Mouse (Mus musculus) midbrain, postnatal 0 days (tissue): Measurements from ENCODE around the gene Fam198a. TPM values are rescaled to one million over a fixed set of nuclear protein-coding genes. Genes with fewer than 3 reads are reported as not detected.

Source experiments
- ATAC-seq: fragments of 200-750 bp; cut with Nextera tagmentation; 2 replicates; pipeline ENCODE4 v1.8.0; 2017; ENCODE audit warnings: moderate number of reproducible peaks, mild to moderate bottlenecking, moderate TSS enrichment, moderate library complexity; ENCODE audit not compliant: low FRiP score
- DNase-seq: peaks from one replicate; pipeline ENCODE4 v3.0.0-alpha.2; 2015; ENCODE audit warnings: low spot score
- H3K27ac ChIP-seq: fragments of 300-500 bp; sonication (generic); 2 replicates; pipeline ENCODE4 v1.5.1; 2014; ENCODE audit warnings: low read depth, mild to moderate bottlenecking, low read length, mixed read lengths
- H3K27me3 ChIP-seq: fragments of 300-500 bp; sonication (generic); 2 replicates; pipeline ENCODE4 v1.6.1; 2014; ENCODE audit warnings: low read length, control low read depth, mixed read lengths; ENCODE audit not compliant: insufficient read depth
- H3K36me3 ChIP-seq: fragments of 300-500 bp; sonication (generic); 2 replicates; pipeline ENCODE4 v1.6.1; 2014; ENCODE audit warnings: low read length, control low read depth, mixed read lengths; ENCODE audit not compliant: insufficient read depth
- H3K4me1 ChIP-seq: fragments of 300-500 bp; sonication (generic); 2 replicates; pipeline ENCODE4 v1.6.1; 2014; ENCODE audit warnings: mild to moderate bottlenecking, control low read depth, antibody characterized with exemption, low read length, mixed read lengths; ENCODE audit not compliant: insufficient read depth
- H3K4me2 ChIP-seq: fragments of 300-500 bp; sonication (generic); 2 replicates; pipeline ENCODE4 v1.6.1; 2014; ENCODE audit warnings: low read depth, mild to moderate bottlenecking, low read length, mixed read lengths; ENCODE audit not compliant: poor library complexity, severe bottlenecking
- H3K4me3 ChIP-seq: fragments of 300-500 bp; sonication (generic); 2 replicates; pipeline ENCODE4 v1.5.1; 2014; ENCODE audit warnings: low read depth, mild to moderate bottlenecking, low read length, moderate library complexity
- H3K9ac ChIP-seq: fragments of 300-500 bp; sonication (generic); replicated peaks from 2 replicates; pipeline ENCODE4 v1.6.1; 2014; ENCODE audit warnings: mild to moderate bottlenecking, low read length, moderate library complexity, mixed read lengths; ENCODE audit not compliant: poor library complexity, severe bottlenecking
- H3K9me3 ChIP-seq: fragments of 300-500 bp; sonication (generic); 2 replicates; pipeline ENCODE4 v1.6.1; 2016; ENCODE audit warnings: low read length, control low read depth
- CTCF ChIP-seq: IDR thresholded peaks from 2 replicates; pipeline ENCODE4 v1.5.1; 2016; ENCODE audit warnings: antibody characterized with exemption, mild to moderate bottlenecking
- WGBS: fragments of 180-500 bp; shearing (Covaris S2); extraction: QIAGEN DNeasy Blood & Tissue Kit; methylation state at CpG from one replicate; pipeline ENCODE4 v1.1.7; 2014; 5-methylcytosine and 5-hydroxymethylcytosine counted together
- polyA plus RNA-seq: library from polyadenylated mRNA; unstranded; fragments of >200 nt; fragmentation: Nextera tagmentation; extraction: Ambion mirVana; gene quantifications from 2 replicates; pipeline ENCODE4 v1.2.1, GENCODE M21; 2015
- total RNA-seq: library from RNA; depleted of rRNA; stranded (reverse); fragments of >200 nt; gene quantifications from 2 replicates; pipeline ENCODE4 v1.2.3, GENCODE M21; 2014

Gene Fam198a
- total and polyA plus RNA-seq, 2 experiments from 2014 or later = 2.1 to 4.8 TPM

- no peak overlapping the region for H3K9ac ChIP-seq
- ATAC-seq (no peak), DNase-seq (no peak)
- H3K4me3 ChIP-seq = no peak overlapping the region
- H3K27me3 ChIP-seq = no peaks in the 10 kb centered on the region
- H3K4me1 ChIP-seq = no peaks in the 10 kb centered on the region
- H3K36me3 ChIP-seq = no peaks in the 10 kb centered on the region
- no peak overlapping the region for H3K27ac ChIP-seq
- no peak overlapping the region for H3K4me2 ChIP-seq
- no peaks in the 10 kb centered on the region for H3K9me3 ChIP-seq
- no peak for TF ChIP-seq CTCF
- WGBS = 82% methylated on average over 4 of the region's 4 CpGs
Observed at GRCm38 (mm10) chr9:121905556-121906185, 45.1 kb upstream of the Fam198a start.

- Histone ChIP-seq H3K4me3 (no peak overlapping the region), H3K27me3 (no peaks in the 10 kb centered on the region), H3K27ac (no peak overlapping the region), H3K36me3 (no peaks in the 10 kb centered on the region), H3K4me2 (no peak overlapping the region), H3K9ac (no peak overlapping the region), H3K9me3 (no peaks in the 10 kb centered on the region), H3K4me1 (no peaks in the 10 kb centered on the region)
- DNase-seq (no peak), ATAC-seq (no peak)
- TF ChIP-seq CTCF = no peak
- 80% methylated on average over 5 of the region's 5 CpGs for WGBS
Observed at GRCm38 (mm10) chr9:121906456-121906855, 44.3 kb upstream of the Fam198a start.

GRCm38 (mm10) chr9:121907356-121908070 lies 43.3 kb upstream of the Fam198a start:
- no peak overlapping the region for H3K9ac ChIP-seq
- WGBS = 76% methylated on average over 10 of the region's 10 CpGs
- no peak for ATAC-seq
- no peak overlapping the region for H3K27ac ChIP-seq
- H3K4me3 ChIP-seq = no peak overlapping the region
- H3K4me2 ChIP-seq = no peak overlapping the region
- no peaks in the 10 kb centered on the region for H3K4me1 ChIP-seq
- no peaks in the 10 kb centered on the region for H3K9me3 ChIP-seq
- H3K36me3 ChIP-seq = no peaks in the 10 kb centered on the region
- no peaks in the 10 kb centered on the region for H3K27me3 ChIP-seq
- TF ChIP-seq CTCF = no peak
- DNase-seq = no peak

- no peak for TF ChIP-seq CTCF
- H3K27ac ChIP-seq = no peak overlapping the region
- H3K4me2 ChIP-seq = no peak overlapping the region
- no peaks in the 10 kb centered on the region for H3K27me3 ChIP-seq
- WGBS = 92% methylated on average over 17 of the region's 17 CpGs
- H3K4me3 ChIP-seq = no peak overlapping the region
- H3K9ac ChIP-seq = no peak overlapping the region
- H3K36me3 ChIP-seq = no peaks in the 10 kb centered on the region
- H3K9me3 ChIP-seq = no peaks in the 10 kb centered on the region
- DNase-seq (no peak), ATAC-seq (no peak)
- no peaks in the 10 kb centered on the region for H3K4me1 ChIP-seq
Observed at GRCm38 (mm10) chr9:121908321-121908720, 42.5 kb upstream of the Fam198a start.

GRCm38 (mm10) chr9:121909635-121910034 lies 41.2 kb upstream of the Fam198a start:
- H3K27ac ChIP-seq = no peak overlapping the region
- H3K4me2 ChIP-seq = no peak overlapping the region
- H3K9ac ChIP-seq = no peak overlapping the region
- H3K4me1 ChIP-seq = no peaks in the 10 kb centered on the region
- no peaks in the 10 kb centered on the region for H3K9me3 ChIP-seq
- no peak for TF ChIP-seq CTCF
- H3K4me3 ChIP-seq = no peak overlapping the region
- ATAC-seq = no peak
- H3K36me3 ChIP-seq = no peaks in the 10 kb centered on the region
- 84% methylated on average over 6 of the region's 6 CpGs for WGBS
- no peak for DNase-seq
- H3K27me3 ChIP-seq = no peaks in the 10 kb centered on the region

GRCm38 (mm10) chr9:121911196-121911595 lies 39.6 kb upstream of the Fam198a start:
- DNase-seq (no peak), ATAC-seq (no peak)
- H3K4me1 ChIP-seq = no peaks in the 10 kb centered on the region
- TF ChIP-seq CTCF = no peak
- H3K27me3 ChIP-seq = no peaks in the 10 kb centered on the region
- no peak overlapping the region for H3K4me3 ChIP-seq
- no peaks in the 10 kb centered on the region for H3K36me3 ChIP-seq
- WGBS = 89% methylated on average over 7 of the region's 7 CpGs
- H3K9me3 ChIP-seq = no peaks in the 10 kb centered on the region
- H3K9ac ChIP-seq = no peak overlapping the region
- no peak overlapping the region for H3K27ac ChIP-seq
- no peak overlapping the region for H3K4me2 ChIP-seq
